Mouse (Mus musculus) thymus, adult 2 months (tissue): ENCODE results near the gene Rbpms2.
"Not testable (repeated sequence)": the region's sequence is repeated elsewhere in the genome, so short reads cannot be mapped to it uniquely, and the experiment has no call there.

Source experiments
- CTCF ChIP-seq: fragments of 200-500 bp; IDR thresholded peaks from 2 replicates; pipeline ENCODE4 v1.5.1; 2012; ENCODE audit warnings: mild to moderate bottlenecking, control low read depth, low read length, moderate library complexity, borderline replicate concordance; ENCODE audit not compliant: control insufficient read depth, poor library complexity, insufficient read depth; ENCODE audit errors: extremely low read depth
- POLR2A ChIP-seq: fragments of 200-500 bp; IDR thresholded peaks from 2 replicates; pipeline ENCODE4 v1.6.1; 2012; ENCODE audit warnings: mild to moderate bottlenecking, low read length, control low read depth, moderate library complexity; ENCODE audit not compliant: control insufficient read depth, poor library complexity, insufficient read depth; ENCODE audit errors: extremely low read depth

DNA sequence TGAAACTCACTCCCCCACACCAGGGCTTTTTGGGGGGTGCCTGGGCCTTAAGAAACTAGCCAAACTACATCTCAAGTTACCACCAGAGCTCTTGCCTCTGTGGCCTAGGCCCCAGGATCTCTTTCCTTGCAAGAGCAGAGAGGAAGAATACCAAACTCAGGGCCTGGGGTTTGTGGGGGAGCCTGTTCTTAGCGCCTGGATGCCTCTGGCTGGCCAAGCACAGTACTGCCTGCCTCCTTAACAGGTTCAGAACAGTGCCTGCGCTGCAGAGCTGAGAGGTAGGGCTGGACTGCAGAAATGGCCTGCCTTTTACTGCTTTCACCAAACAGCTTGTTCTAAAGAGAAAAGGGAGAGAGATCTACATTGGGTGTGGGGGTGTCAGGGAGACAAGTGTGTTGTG is 60.4 kb downstream of the Rbpms2 start:
- not testable (repeated sequence) for TF ChIP-seq POLR2A, CTCF
